Mouse (Mus musculus): Measurements from ENCODE around the gene Ms4a18. TPM values are rescaled to one million over a fixed set of nuclear protein-coding genes. Genes with fewer than 3 reads are reported as not detected.
A peak's percentile ranks its signal among the peaks of the same experiment; 100 is the strongest.

Ms4a18 gene
- polyA plus RNA-seq, 1 experiment from 2014 or later, result not detected

GRCm38 (mm10) chr19:10993150-10993549 is 24.7 kb downstream of the Ms4a18 start, which contains the start of gene Ms4a15:
Gene Ms4a15, minus strand, starts transcription at chr19:10993250.
- H3K4me2 ChIP-seq (ENCODE audit: low read length), result no peak within 1 kb of the TSS
- no peaks in the 10 kb centered on the region for H3K36me3 ChIP-seq (ENCODE audit: control insufficient read depth, insufficient read depth, low read length)
- no peak within 1 kb of the TSS for H3K27ac ChIP-seq (replicated peaks; ENCODE audit: low read depth, low read length)
- ATAC-seq (ENCODE audit: low FRiP score, low TSS enrichment) (no peak), DNase-seq (no peak)
- no peaks in the 10 kb centered on the region for H3K27me3 ChIP-seq (ENCODE audit: control insufficient read depth, insufficient read depth, low read length)
- no peaks in the 10 kb centered on the region for H3K9me3 ChIP-seq (ENCODE audit: control insufficient read depth, low read length)
- no peak within 1 kb of the TSS for H3K9ac ChIP-seq (replicated peaks; ENCODE audit: low read length)
- H3K4me3 ChIP-seq (replicated peaks; ENCODE audit: low read depth, low read length), result no peak within 1 kb of the TSS
- 87% methylated on average over 7 of the region's 7 CpGs for WGBS
- H3K4me1 ChIP-seq (ENCODE audit: control insufficient read depth, insufficient read depth, low read length), result no peaks in the 10 kb centered on the region

DNA sequence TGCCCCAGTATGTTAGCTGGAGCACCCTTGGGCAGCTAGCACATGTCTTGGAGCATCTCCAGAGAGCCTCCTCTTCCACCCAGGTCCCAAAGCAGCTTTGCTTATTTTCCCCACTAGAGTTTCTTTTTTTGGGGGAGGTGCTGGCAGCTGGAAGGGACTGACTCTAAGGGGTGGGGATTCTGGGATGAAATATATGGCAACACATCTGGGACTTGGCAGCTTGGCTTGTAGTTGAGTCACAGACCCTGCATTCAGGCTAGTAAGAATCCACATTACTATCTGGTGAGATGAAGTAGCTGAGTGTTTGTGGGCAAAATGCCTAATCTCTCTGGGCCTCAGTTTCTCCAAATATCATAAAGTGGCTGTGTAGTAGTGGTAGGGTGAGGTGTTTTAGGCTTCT is 25.9 kb downstream of the Ms4a18 start:
- Histone ChIP-seq H3K9ac (replicated peaks; ENCODE audit: low read length) (no peak overlapping the region), H3K4me2 (ENCODE audit: low read length) (no peak overlapping the region), H3K36me3 (ENCODE audit: control insufficient read depth, insufficient read depth, low read length) (no peaks in the 10 kb centered on the region), H3K27me3 (ENCODE audit: control insufficient read depth, insufficient read depth, low read length) (no peaks in the 10 kb centered on the region), H3K4me1 (ENCODE audit: control insufficient read depth, insufficient read depth, low read length) (no peaks in the 10 kb centered on the region), H3K4me3 (replicated peaks; ENCODE audit: low read depth, low read length) (no peak overlapping the region), H3K27ac (replicated peaks; ENCODE audit: low read depth, low read length) (no peak overlapping the region), H3K9me3 (ENCODE audit: control insufficient read depth, low read length) (no peaks in the 10 kb centered on the region)
- no peak for ATAC-seq (ENCODE audit: low FRiP score, low TSS enrichment)
- no peak for DNase-seq

GRCm38 (mm10) chr19:10990751-10991150 is 27.1 kb downstream of the Ms4a18 start:
- no peak for DNase-seq
- no peak overlapping the region for H3K4me3 ChIP-seq (replicated peaks; ENCODE audit: low read depth, low read length)
- no peak overlapping the region for H3K4me2 ChIP-seq (ENCODE audit: low read length)
- H3K9ac ChIP-seq (replicated peaks; ENCODE audit: low read length), result no peak overlapping the region
- no peaks in the 10 kb centered on the region for H3K4me1 ChIP-seq (ENCODE audit: control insufficient read depth, insufficient read depth, low read length)
- no peak overlapping the region for H3K27ac ChIP-seq (replicated peaks; ENCODE audit: low read depth, low read length)
- H3K9me3 ChIP-seq (ENCODE audit: control insufficient read depth, low read length), result no peaks in the 10 kb centered on the region
- ATAC-seq (ENCODE audit: low FRiP score, low TSS enrichment), result no peak
- H3K36me3 ChIP-seq (ENCODE audit: control insufficient read depth, insufficient read depth, low read length), result no peaks in the 10 kb centered on the region
- WGBS, result 62% methylated on average over 1 of the region's 1 CpGs
- no peaks in the 10 kb centered on the region for H3K27me3 ChIP-seq (ENCODE audit: control insufficient read depth, insufficient read depth, low read length)

GRCm38 (mm10) chr19:10988563-10988962 is 29.3 kb downstream of the Ms4a18 start:
- H3K27ac ChIP-seq (replicated peaks; ENCODE audit: low read depth, low read length), result no peak overlapping the region
- H3K36me3 ChIP-seq (ENCODE audit: control insufficient read depth, insufficient read depth, low read length), result no peaks in the 10 kb centered on the region
- ATAC-seq (ENCODE audit: low FRiP score, low TSS enrichment) (no peak), DNase-seq (no peak)
- 88% methylated on average over 1 of the region's 1 CpGs for WGBS
- no peaks in the 10 kb centered on the region for H3K4me1 ChIP-seq (ENCODE audit: control insufficient read depth, insufficient read depth, low read length)
- H3K27me3 ChIP-seq (ENCODE audit: control insufficient read depth, insufficient read depth, low read length), result no peaks in the 10 kb centered on the region
- H3K4me2 ChIP-seq (ENCODE audit: low read length), result no peak overlapping the region
- no peak overlapping the region for H3K4me3 ChIP-seq (replicated peaks; ENCODE audit: low read depth, low read length)
- no peak overlapping the region for H3K9ac ChIP-seq (replicated peaks; ENCODE audit: low read length)
- H3K9me3 ChIP-seq (ENCODE audit: control insufficient read depth, low read length), result no peaks in the 10 kb centered on the region

DNA sequence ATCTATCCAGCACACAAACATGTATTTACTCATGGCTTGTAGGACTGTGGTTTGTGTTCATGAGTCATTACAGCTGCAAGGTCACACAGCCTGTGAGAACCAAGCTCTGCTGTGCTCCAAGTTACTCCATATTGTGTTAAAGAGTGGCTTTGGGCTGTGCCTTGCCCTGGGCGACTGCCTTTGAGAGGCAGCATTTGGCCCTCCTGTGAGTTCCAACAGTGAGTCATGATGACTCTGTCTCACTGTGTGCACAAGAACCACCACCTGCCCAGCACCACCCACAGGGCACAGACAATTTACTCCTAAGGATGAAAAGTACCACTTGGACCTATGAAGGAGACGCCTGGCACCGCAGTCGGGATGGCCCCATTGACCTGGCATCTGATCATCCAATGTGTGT is 31.9 kb downstream of the Ms4a18 start:
- H3K4me2 ChIP-seq (ENCODE audit: low read length), result no peak overlapping the region

GRCm38 (mm10) chr19:10984551-10984950 is 33.3 kb downstream of the Ms4a18 start:
- WGBS, result 77% methylated on average over 13 of the region's 13 CpGs
- Histone ChIP-seq H3K36me3 (ENCODE audit: control insufficient read depth, insufficient read depth, low read length) (no peaks in the 10 kb centered on the region), H3K27ac (replicated peaks; ENCODE audit: low read depth, low read length) (no peak overlapping the region), H3K9me3 (ENCODE audit: control insufficient read depth, low read length) (no peaks in the 10 kb centered on the region), H3K4me3 (replicated peaks; ENCODE audit: low read depth, low read length) (no peak overlapping the region), H3K9ac (replicated peaks; ENCODE audit: low read length) (no peak overlapping the region), H3K4me2 (ENCODE audit: low read length) (no peak overlapping the region), H3K27me3 (ENCODE audit: control insufficient read depth, insufficient read depth, low read length) (no peaks in the 10 kb centered on the region), H3K4me1 (ENCODE audit: control insufficient read depth, insufficient read depth, low read length) (no peaks in the 10 kb centered on the region)
- ATAC-seq (ENCODE audit: low FRiP score, low TSS enrichment), result no peak
- no peak for DNase-seq

More for the DNA sequence above, 31.9 kb downstream of the Ms4a18 start:
- Histone ChIP-seq H3K9me3 (ENCODE audit: control insufficient read depth, low read length) (no peaks in the 10 kb centered on the region), H3K9ac (replicated peaks; ENCODE audit: low read length) (no peak overlapping the region), H3K27me3 (ENCODE audit: control insufficient read depth, insufficient read depth, low read length) (no peaks in the 10 kb centered on the region), H3K4me1 (ENCODE audit: control insufficient read depth, insufficient read depth, low read length) (no peaks in the 10 kb centered on the region), H3K36me3 (ENCODE audit: control insufficient read depth, insufficient read depth, low read length) (no peaks in the 10 kb centered on the region), H3K4me3 (replicated peaks; ENCODE audit: low read depth, low read length) (no peak overlapping the region), H3K27ac (replicated peaks; ENCODE audit: low read depth, low read length) (no peak overlapping the region)
- ATAC-seq (ENCODE audit: low FRiP score, low TSS enrichment) (no peak), DNase-seq (no peak)
- WGBS, result 87% methylated on average over 4 of the region's 4 CpGs

GRCm38 (mm10) chr19:10983146-10983545 is 34.7 kb downstream of the Ms4a18 start:
- DNase-seq (peak; percentile 14), ATAC-seq (ENCODE audit: low FRiP score, low TSS enrichment) (no peak)
- H3K9me3 ChIP-seq (ENCODE audit: control insufficient read depth, low read length), result no peaks in the 10 kb centered on the region
- H3K27ac ChIP-seq (replicated peaks; ENCODE audit: low read depth, low read length), result no peak overlapping the region
- H3K9ac ChIP-seq (replicated peaks; ENCODE audit: low read length), result no peak overlapping the region
- no peak overlapping the region for H3K4me2 ChIP-seq (ENCODE audit: low read length)
- H3K36me3 ChIP-seq (ENCODE audit: control insufficient read depth, insufficient read depth, low read length), result no peaks in the 10 kb centered on the region
- WGBS, result 19% methylated on average over 14 of the region's 14 CpGs
- H3K4me3 ChIP-seq (replicated peaks; ENCODE audit: low read depth, low read length), result no peak overlapping the region
- no peaks in the 10 kb centered on the region for H3K27me3 ChIP-seq (ENCODE audit: control insufficient read depth, insufficient read depth, low read length)
- no peaks in the 10 kb centered on the region for H3K4me1 ChIP-seq (ENCODE audit: control insufficient read depth, insufficient read depth, low read length)

DNA sequence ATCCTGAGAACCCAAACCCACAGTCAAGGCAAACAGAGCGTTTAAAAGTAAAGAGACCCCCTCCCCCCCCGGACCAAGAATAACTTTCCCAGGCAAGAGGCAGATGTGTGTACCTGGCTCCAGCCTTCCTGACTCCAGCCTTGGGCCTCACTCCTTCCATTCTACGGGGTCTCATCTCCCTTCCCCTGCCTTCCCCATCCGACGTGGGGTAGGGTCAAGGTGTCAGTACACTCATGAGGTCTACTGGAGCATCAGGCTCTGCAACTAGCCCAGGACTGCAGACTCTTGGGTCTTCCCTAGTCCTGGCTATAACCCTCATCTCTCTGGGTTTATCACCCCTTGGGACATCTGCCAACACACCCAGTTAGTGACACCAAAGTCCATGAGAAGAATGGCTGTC is 37.6 kb downstream of the Ms4a18 start:
- H3K27ac ChIP-seq (replicated peaks; ENCODE audit: low read depth, low read length), result no peak overlapping the region
- 88% methylated on average over 5 of the region's 5 CpGs for WGBS
- H3K4me1 ChIP-seq (ENCODE audit: control insufficient read depth, insufficient read depth, low read length), result no peaks in the 10 kb centered on the region
- H3K27me3 ChIP-seq (ENCODE audit: control insufficient read depth, insufficient read depth, low read length), result no peaks in the 10 kb centered on the region
- no peak overlapping the region for H3K9ac ChIP-seq (replicated peaks; ENCODE audit: low read length)
- H3K4me3 ChIP-seq (replicated peaks; ENCODE audit: low read depth, low read length), result no peak overlapping the region
- no peaks in the 10 kb centered on the region for H3K9me3 ChIP-seq (ENCODE audit: control insufficient read depth, low read length)
- ATAC-seq (ENCODE audit: low FRiP score, low TSS enrichment) (no peak; the same call in 1 of the 2 replicates), DNase-seq (no peak)
- no peaks in the 10 kb centered on the region for H3K36me3 ChIP-seq (ENCODE audit: control insufficient read depth, insufficient read depth, low read length)
- H3K4me2 ChIP-seq (ENCODE audit: low read length), result no peak overlapping the region

DNA sequence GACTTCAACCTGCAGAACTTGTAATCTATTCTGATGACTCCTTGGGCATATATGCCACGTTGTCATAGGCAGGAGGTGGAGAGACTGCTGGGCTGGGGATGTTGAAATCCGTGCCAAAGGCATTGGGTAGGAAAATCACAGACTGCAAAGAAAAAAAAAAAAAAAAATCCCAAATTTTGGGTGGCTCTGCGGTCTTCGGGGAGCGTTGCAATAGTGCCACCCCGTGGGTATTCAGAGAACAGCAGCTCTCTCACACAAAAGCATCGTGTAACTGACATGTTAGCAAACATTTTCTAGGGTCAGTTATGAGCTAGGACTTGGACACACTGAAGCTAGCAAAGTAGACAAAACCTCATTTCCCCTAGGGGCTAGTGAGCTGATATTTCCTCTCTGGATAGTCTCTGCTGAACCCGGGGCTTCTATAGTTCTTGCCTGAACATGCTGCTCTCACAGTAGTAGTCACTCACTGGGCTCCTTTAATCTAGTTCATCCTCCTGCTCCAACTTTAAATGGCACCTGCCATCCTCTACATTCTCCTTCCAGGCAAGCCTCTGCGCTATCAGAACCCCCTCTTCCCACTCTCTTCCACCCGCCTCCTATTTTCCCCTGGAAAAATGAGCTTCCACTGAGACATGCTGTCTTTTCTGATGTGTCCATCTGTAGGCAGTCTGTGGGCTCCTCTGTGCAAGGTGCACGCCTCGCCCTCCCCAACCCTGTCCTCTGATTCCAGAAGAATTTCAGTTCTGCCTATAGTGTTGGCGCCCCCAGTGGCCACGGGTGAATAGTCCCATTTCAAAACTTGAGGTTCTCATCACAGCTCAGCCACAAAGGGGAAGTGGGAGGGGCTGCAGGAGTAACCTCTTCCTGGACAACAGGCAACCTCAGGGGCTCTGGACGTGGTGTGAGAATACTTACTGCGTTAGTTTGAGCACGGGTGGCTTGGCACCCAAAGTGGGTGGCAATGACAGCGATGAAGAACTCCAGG is 38.4 kb downstream of the Ms4a18 start:
- Histone ChIP-seq H3K4me2 (ENCODE audit: low read length) (peak overlapping the region; percentile 25), H3K27me3 (ENCODE audit: control insufficient read depth, insufficient read depth, low read length) (no peaks in the 10 kb centered on the region), H3K4me3 (replicated peaks; ENCODE audit: low read depth, low read length) (no peak overlapping the region), H3K9ac (replicated peaks; ENCODE audit: low read length) (no peak overlapping the region), H3K27ac (replicated peaks; ENCODE audit: low read depth, low read length) (no peak overlapping the region), H3K4me1 (ENCODE audit: control insufficient read depth, insufficient read depth, low read length) (no peaks in the 10 kb centered on the region), H3K9me3 (ENCODE audit: control insufficient read depth, low read length) (no peaks in the 10 kb centered on the region), H3K36me3 (ENCODE audit: control insufficient read depth, insufficient read depth, low read length) (no peaks in the 10 kb centered on the region)
- ATAC-seq (ENCODE audit: low FRiP score, low TSS enrichment), result peak; percentile 44; the same call in 1 of the 2 replicates
- WGBS, result 14% methylated on average over 18 of the region's 18 CpGs
- DNase-seq, result peak; percentile 75

Data from midbrain, embryonic 14.5 days (tissue).